Comparison of ENCODE assay signal across 16 mouse cellular contexts in the genomic region with DNA sequence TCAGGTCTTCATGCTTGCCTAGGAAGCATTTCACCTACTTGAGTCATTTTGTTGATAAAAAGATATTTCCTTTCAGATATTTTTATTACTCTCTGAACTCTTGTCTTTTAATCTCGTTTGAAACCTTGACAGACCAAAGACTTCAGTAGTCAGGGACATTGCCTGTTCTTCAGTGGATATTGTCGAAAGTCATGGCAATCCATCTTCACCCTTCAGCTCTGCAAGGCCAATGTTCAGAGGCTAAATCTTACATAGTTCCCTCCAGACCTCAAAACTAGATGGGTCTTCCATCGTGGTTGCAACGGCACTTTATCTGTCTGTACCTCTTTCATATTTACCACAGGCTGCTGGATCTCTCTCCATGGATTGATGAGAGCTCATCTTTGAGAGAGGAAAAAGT.
DNase-seq lines count a peak whose midpoint lies in the region; ATAC-seq lines count a peak whose summit lies in the region.
"Had no signal": no experiment of that assay in that cellular context is flagged by ENCODE, and none has a peak within 500 bp of the region (broad histone marks: within the 10 kb centered on the region; RNA-seq: fewer than 3 reads in every experiment).

No protein-coding gene starts in this region.

- no peaks in the 10 kb centered on the region for H3K27me3 ChIP-seq in midbrain, embryonic 11.5 days (ENCODE audit: control insufficient read depth, insufficient read depth, low read length)
- no peaks in the 10 kb centered on the region for H3K27me3 ChIP-seq in midbrain, embryonic 15.5 days (replicated peaks)
- H3K27me3 ChIP-seq in forebrain, embryonic 15.5 days = no peaks in the 10 kb centered on the region
- H3K27me3 ChIP-seq: embryonic facial prominence, embryonic 12.5 days; forebrain, embryonic 13.5 days had no signal

- peak; percentile 57 for DNase-seq in adrenal gland, adult 2 months
- DNase-seq in adrenal gland, adult 18-20 months (ENCODE audit: low spot score in 2 of 2) = no peak
- peak; percentile 80 for DNase-seq in midbrain, embryonic 11.5 days (ENCODE audit: low spot score, missing footprints)
- peak; percentile 45 for DNase-seq in adrenal gland, postnatal 14 days
- DNase-seq: cerebellum, adult 11-12 months; cerebellum, adult 2 months; cerebellum, adult 9-10 months; cerebellum, postnatal 10 days; cerebellum, postnatal 25 days had no signal

- no peak overlapping the region for H3K9ac ChIP-seq in midbrain, embryonic 11.5 days (ENCODE audit: low read length)
- H3K9ac ChIP-seq in midbrain, embryonic 15.5 days = no peak overlapping the region
- no peak overlapping the region for H3K9ac ChIP-seq in forebrain, embryonic 15.5 days (replicated peaks)
- H3K9ac ChIP-seq: embryonic facial prominence, embryonic 12.5 days; forebrain, embryonic 13.5 days had no signal

- WGBS in midbrain, embryonic 11.5 days = 92% methylated on average over 4 of the region's 4 CpGs
- 91% methylated on average over 4 of the region's 4 CpGs for WGBS in midbrain, embryonic 15.5 days
- 94% methylated on average over 4 of the region's 4 CpGs for WGBS in forebrain, embryonic 15.5 days

- no peak overlapping the region for H3K4me3 ChIP-seq in midbrain, embryonic 11.5 days (ENCODE audit: low read depth, low read length)
- no peak overlapping the region for H3K4me3 ChIP-seq in midbrain, embryonic 15.5 days
- H3K4me3 ChIP-seq in forebrain, embryonic 15.5 days = no peak overlapping the region
- H3K4me3 ChIP-seq: embryonic facial prominence, embryonic 10.5 days; embryonic facial prominence, embryonic 12.5 days; forebrain, embryonic 13.5 days had no signal

- H3K4me1 ChIP-seq in midbrain, embryonic 11.5 days (ENCODE audit: control insufficient read depth, insufficient read depth, low read length) = peaks cover 9% of the 10 kb centered on the region; the same call in 1 of the 2 replicates
- peaks cover 3% of the 10 kb centered on the region; the same call in 1 of the 2 replicates for H3K4me1 ChIP-seq in midbrain, embryonic 15.5 days
- peaks cover 8% of the 10 kb centered on the region for H3K4me1 ChIP-seq in forebrain, embryonic 15.5 days
- H3K4me1 ChIP-seq: embryonic facial prominence, embryonic 12.5 days had no signal

- H3K4me2 ChIP-seq in midbrain, embryonic 11.5 days = no peak overlapping the region
- no peak overlapping the region for H3K4me2 ChIP-seq in midbrain, embryonic 15.5 days
- no peak overlapping the region for H3K4me2 ChIP-seq in forebrain, embryonic 15.5 days (replicated peaks)
- H3K4me2 ChIP-seq: embryonic facial prominence, embryonic 12.5 days; forebrain, embryonic 13.5 days had no signal

- no peaks in the 10 kb centered on the region for H3K36me3 ChIP-seq in midbrain, embryonic 11.5 days (ENCODE audit: control insufficient read depth, insufficient read depth, low read length)
- no peaks in the 10 kb centered on the region for H3K36me3 ChIP-seq in midbrain, embryonic 15.5 days (replicated peaks)
- H3K36me3 ChIP-seq in forebrain, embryonic 15.5 days = no peaks in the 10 kb centered on the region
- H3K36me3 ChIP-seq: embryonic facial prominence, embryonic 10.5 days; embryonic facial prominence, embryonic 12.5 days had no signal

- ATAC-seq in midbrain, embryonic 11.5 days (ENCODE audit: low FRiP score) = no peak
- ATAC-seq in midbrain, embryonic 15.5 days (replicated peaks) = no peak
- ATAC-seq in forebrain, embryonic 15.5 days (replicated peaks) = no peak
- ATAC-seq in inflammation-experienced regulatory T-cells, adult 6 months = no peak
- ATAC-seq: forebrain, embryonic 13.5 days; forebrain, embryonic 16.5 days had no signal

- H3K9me3 ChIP-seq in midbrain, embryonic 11.5 days (ENCODE audit: control insufficient read depth, low read length) = no peaks in the 10 kb centered on the region
- no peaks in the 10 kb centered on the region for H3K9me3 ChIP-seq in midbrain, embryonic 15.5 days
- no peaks in the 10 kb centered on the region for H3K9me3 ChIP-seq in forebrain, embryonic 15.5 days
- H3K9me3 ChIP-seq: embryonic facial prominence, embryonic 10.5 days; embryonic facial prominence, embryonic 12.5 days; forebrain, embryonic 13.5 days had no signal

- H3K27ac ChIP-seq in midbrain, embryonic 11.5 days (ENCODE audit: low read depth, low read length) = no peak overlapping the region
- no peak overlapping the region for H3K27ac ChIP-seq in midbrain, embryonic 15.5 days
- H3K27ac ChIP-seq in forebrain, embryonic 15.5 days (replicated peaks) = no peak overlapping the region
- H3K27ac ChIP-seq: embryonic facial prominence, embryonic 10.5 days; embryonic facial prominence, embryonic 12.5 days; forebrain, embryonic 13.5 days had no signal

Comparison
In these comparisons a context has a peak if more than half of its experiments do, and no peak if none do; other contexts are left out.
1. DNase-seq: peak in adrenal gland, adult 2 months (single experiment), midbrain, embryonic 11.5 days (single experiment) and adrenal gland, postnatal 14 days (single experiment); none in adrenal gland, adult 18-20 months (0 of 2).